Mouse (Mus musculus) olfactory bulb, adult 2 months (tissue): ENCODE measurements around the gene Fyn. TPM values are rescaled to one million over a fixed set of nuclear protein-coding genes. Genes with fewer than 3 reads are reported as not detected.

Source experiments
- H3K27ac ChIP-seq: fragments of 200-500 bp; 2 replicates; pipeline ENCODE4 v1.5.1; 2012; ENCODE audit warnings: low read depth, low read length; ENCODE audit not compliant: insufficient read depth
- H3K4me1 ChIP-seq: fragments of 200-500 bp; 2 replicates; pipeline ENCODE4 v1.6.1; 2012; ENCODE audit warnings: low read length; ENCODE audit not compliant: control insufficient read depth, insufficient read depth
- H3K4me3 ChIP-seq: fragments of 200-500 bp; 2 replicates; pipeline ENCODE4 v1.5.1; 2012; ENCODE audit warnings: mild to moderate bottlenecking, low read depth, low read length, moderate library complexity; ENCODE audit not compliant: insufficient read depth
- CTCF ChIP-seq: fragments of 200-500 bp; IDR thresholded peaks from 2 replicates; pipeline ENCODE4 v1.5.1; 2012; ENCODE audit warnings: low read depth, mild to moderate bottlenecking, low read length, moderate library complexity; ENCODE audit not compliant: insufficient read depth
- POLR2A ChIP-seq: fragments of 200-500 bp; IDR thresholded peaks from 2 replicates; pipeline ENCODE4 v1.6.1; 2012; ENCODE audit warnings: mild to moderate bottlenecking, low read depth, low read length, moderate library complexity; ENCODE audit not compliant: insufficient read depth
- WGBS: fragments of 180-500 bp; shearing (Covaris S2); methylation state at CpG from one replicate; pipeline ENCODE4 v1.1.7; 2018; 5-methylcytosine and 5-hydroxymethylcytosine counted together
- polyA plus RNA-seq: library from polyadenylated mRNA; stranded (reverse); fragments of >200 nt; gene quantifications from 2 replicates; pipeline ENCODE4 v1.2.4, GENCODE M21; 2012; ENCODE audit warnings: low replicate concordance; ENCODE audit not compliant: missing spikeins, insufficient read depth, insufficient read length

Gene Fyn
- polyA plus RNA-seq, 1 experiment: 322 TPM

DNA sequence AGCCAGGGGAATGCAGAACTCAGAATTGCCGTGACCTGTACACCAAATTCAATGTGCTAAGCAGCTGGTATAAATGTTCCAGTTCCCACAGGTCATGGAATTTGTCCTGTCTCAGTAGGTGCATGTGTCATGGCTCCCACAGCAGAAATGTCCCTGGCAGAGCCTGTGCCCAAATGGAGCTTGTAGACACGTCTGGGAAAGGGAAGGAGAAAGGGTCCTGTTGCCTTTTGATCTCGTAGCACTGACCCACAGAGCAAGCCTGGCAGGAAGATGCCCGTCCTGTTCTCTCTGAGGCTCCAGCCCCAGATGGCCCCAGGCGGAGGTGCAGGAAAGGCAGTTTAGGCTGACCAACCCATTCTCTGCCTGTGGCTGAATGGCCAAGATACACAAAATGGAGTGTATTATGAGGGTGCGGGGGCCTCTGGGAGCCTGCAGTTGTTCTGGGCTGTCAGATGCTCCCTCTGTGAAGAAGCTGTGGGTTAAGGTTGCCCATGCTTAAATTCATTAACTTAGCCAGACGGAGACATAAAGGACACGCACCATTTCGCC, 183.1 kb downstream of the Fyn start:
- WGBS: 49% methylated on average over 9 of the region's 9 CpGs
- TF ChIP-seq POLR2A: no peak
- TF ChIP-seq CTCF: no peak
- no peak overlapping the region for H3K4me3 ChIP-seq
- peak overlapping the region; percentile 80 for H3K27ac ChIP-seq
- peaks cover 33% of the 10 kb centered on the region for H3K4me1 ChIP-seq

DNA sequence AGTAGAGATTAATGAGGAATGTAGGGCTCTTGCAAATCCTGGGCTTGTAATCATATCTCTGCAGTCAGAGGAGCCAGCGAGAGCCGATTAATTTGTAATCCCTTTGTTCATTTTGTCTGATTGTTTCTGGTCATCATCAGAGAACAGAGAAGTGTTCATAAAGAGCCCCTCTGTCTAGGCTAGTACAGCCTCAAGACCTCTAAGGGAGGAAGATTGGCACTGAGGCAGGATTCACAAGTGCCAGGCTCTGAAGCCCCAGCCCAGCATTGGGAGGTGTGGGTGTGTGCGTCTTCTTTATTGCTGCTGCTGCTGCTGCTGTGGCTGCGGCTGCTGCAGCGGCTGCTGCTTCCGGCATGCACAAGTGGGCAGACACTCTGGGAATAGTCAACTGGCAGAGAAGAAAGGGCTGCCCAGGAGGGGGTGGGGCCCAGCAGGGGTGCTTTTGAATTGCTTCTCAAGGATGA, 183.7 kb downstream of the Fyn start:
- Histone ChIP-seq H3K4me1 (peaks cover 31% of the 10 kb centered on the region), H3K27ac (peak overlapping the region; percentile 80; the same call in 1 of the 2 replicates), H3K4me3 (no peak overlapping the region)
- WGBS: 13% methylated on average over 6 of the region's 6 CpGs
- no peak for TF ChIP-seq POLR2A
- TF ChIP-seq CTCF: no peak

DNA sequence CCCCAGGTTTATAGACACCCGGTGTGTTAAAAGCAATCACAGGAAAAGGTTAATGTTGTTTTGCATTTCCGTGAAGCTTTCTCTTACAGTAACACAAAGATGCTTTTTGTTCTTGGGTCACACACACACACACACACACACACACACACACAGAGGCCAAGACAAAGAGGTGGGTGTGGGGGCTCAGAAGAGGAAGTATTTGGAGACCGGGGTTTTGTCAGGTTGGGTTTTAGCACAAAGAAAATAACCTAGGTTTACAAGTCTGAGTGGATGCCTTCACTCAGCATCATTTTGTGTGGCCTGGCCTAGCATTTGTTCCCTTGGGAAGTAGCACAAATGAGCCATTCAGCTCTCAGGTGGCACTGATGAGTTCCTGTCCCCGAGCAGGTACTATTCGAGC, 184.2 kb downstream of the Fyn start:
- 24% methylated on average over 5 of the region's 5 CpGs for WGBS

DNA sequence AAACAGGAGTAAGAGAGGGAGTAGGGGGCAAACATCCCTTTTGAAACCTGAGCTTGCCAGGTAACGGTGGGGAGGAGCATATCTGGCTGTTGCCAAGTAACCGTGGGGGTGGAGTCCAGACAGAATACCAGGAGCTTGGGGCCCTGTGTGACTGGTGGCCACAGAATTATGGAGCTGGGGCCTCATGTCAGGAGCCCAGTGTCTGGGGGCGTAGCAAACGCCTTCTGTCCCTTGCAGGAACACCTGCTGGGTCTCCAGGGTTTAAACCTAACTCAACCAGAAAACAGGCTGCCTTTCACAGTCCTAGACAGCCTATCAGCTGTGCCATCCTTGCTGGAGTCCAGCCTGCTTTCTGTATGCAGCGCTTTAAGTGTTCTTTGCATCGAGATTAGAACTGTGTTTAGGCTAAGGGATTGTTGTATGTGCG, 186.6 kb downstream of the Fyn start:
- 60% methylated on average over 7 of the region's 7 CpGs for WGBS
- no peak for TF ChIP-seq POLR2A
- no peak for TF ChIP-seq CTCF
- H3K4me1 ChIP-seq: peaks cover 36% of the 10 kb centered on the region
- H3K27ac ChIP-seq: no peak overlapping the region
- no peak overlapping the region for H3K4me3 ChIP-seq

More for the DNA sequence above, 184.2 kb downstream of the Fyn start:
- H3K4me1 ChIP-seq: peaks cover 33% of the 10 kb centered on the region
- H3K27ac ChIP-seq: peak overlapping the region; percentile 12; the same call in 1 of the 2 replicates
- H3K4me3 ChIP-seq: no peak overlapping the region
- TF ChIP-seq POLR2A: no peak
- TF ChIP-seq CTCF: no peak

- TF ChIP-seq CTCF (no peak), POLR2A (no peak)
- Histone ChIP-seq H3K4me1 (peaks cover 36% of the 10 kb centered on the region), H3K4me3 (no peak overlapping the region), H3K27ac (no peak overlapping the region)
- WGBS: 65% methylated on average over 5 of the region's 5 CpGs
Observed at GRCm38 (mm10) chr10:39555740-39556139, 187.1 kb downstream of the Fyn start.

- Histone ChIP-seq H3K27ac (no peak overlapping the region), H3K4me1 (peaks cover 29% of the 10 kb centered on the region), H3K4me3 (no peak overlapping the region)
- TF ChIP-seq POLR2A (no peak), CTCF (no peak)
- WGBS: 76% methylated on average over 9 of the region's 9 CpGs
Observed at GRCm38 (mm10) chr10:39557360-39557759, 188.7 kb downstream of the Fyn start.

DNA sequence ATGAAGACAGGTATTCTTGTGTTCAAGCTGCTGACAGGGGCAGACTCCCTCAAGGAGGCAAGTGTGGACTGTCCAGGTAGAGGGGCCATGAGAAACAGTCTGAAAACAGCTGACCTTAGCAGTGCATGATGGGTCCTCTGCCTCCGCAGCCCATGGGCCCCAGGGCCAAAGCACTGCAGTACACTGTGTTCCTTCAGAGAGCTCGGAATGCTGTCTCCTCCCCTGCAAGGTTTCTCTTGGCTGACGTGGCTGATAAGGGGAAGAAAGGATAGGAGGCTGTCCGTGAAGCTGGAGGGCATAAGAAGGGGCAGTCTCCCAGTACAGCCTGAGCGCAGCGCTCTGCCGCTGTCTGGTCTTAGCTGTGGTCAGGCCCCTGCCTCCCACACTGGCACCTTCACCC, 189.2 kb downstream of the Fyn start:
- Histone ChIP-seq H3K4me3 (no peak overlapping the region), H3K4me1 (peaks cover 27% of the 10 kb centered on the region), H3K27ac (0 out of 2 replicates have a peak overlapping the region, but pooled peaks have one; percentile 16)
- TF ChIP-seq CTCF (no peak), POLR2A (no peak)
- WGBS: 57% methylated on average over 7 of the region's 7 CpGs

GRCm38 (mm10) chr10:39558492-39559005, 189.9 kb downstream of the Fyn start:
- TF ChIP-seq CTCF (no peak), POLR2A (no peak)
- H3K27ac ChIP-seq: no peak overlapping the region
- WGBS: 55% methylated on average over 5 of the region's 5 CpGs
- peaks cover 22% of the 10 kb centered on the region for H3K4me1 ChIP-seq
- H3K4me3 ChIP-seq: no peak overlapping the region

DNA sequence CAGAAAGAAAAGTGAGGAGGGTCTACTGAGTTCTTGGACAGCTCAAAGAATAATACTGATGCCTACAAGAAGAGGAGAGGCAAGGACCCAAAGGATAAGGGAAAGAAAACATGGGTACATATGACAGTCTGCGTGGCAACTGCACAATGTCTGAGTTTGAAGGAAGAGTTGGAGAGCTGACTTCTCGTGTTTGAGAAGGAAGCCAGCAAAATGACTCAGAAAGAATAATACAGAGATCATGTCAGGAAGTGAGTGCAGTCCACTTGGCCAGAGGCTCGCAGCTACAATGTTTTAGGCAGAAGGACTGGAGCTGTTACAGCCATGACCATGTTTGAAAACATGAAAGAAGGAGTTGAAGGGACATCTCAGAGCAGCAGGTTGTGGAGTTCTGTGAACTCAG, 190.7 kb downstream of the Fyn start:
- Histone ChIP-seq H3K4me3 (no peak overlapping the region), H3K27ac (no peak overlapping the region), H3K4me1 (peaks cover 21% of the 10 kb centered on the region)
- 73% methylated on average over 3 of the region's 3 CpGs for WGBS
- TF ChIP-seq POLR2A (no peak), CTCF (no peak)
